Mouse (Mus musculus): Measurements from ENCODE around the gene Gbgt1.

GRCm38 (mm10) chr2:28497561-28497960, 870 bp downstream of the Gbgt1 start:
- TF ChIP-seq CTCF (IDR thresholded peaks at IDR 0.05) (no peak), EP300 (IDR thresholded peaks at IDR 0.05) (no peak)

Data from lung, postnatal 0 days (tissue).